Mouse (Mus musculus): Measurements from ENCODE around the gene Cse1l. TPM values are rescaled to one million over a fixed set of nuclear protein-coding genes. Genes with fewer than 3 reads are reported as not detected.
A peak's percentile ranks its signal among the peaks of the same experiment; 100 is the strongest.

Cse1l gene
- total RNA-seq (2021): 10 to 100 TPM; 65.3 to 74.1 TPM
- long read RNA-seq, experiment 1, transcript Cse1l-201 (25 exons, 3,641 nt): major isoform, 8 of 9 reads
- long read RNA-seq, experiment 1, partial matches to known transcripts: 0 of 9 reads
- long read RNA-seq, experiment 1, other reads (novel, unspliced or antisense): 1 of 9 reads
- long read RNA-seq, experiment 2, transcript Cse1l-201 (25 exons, 3,641 nt): major isoform, 32 of 36 reads
- long read RNA-seq, experiment 2, partial matches to known transcripts: 1 of 36 reads
- long read RNA-seq, experiment 2, other reads (novel, unspliced or antisense): 3 of 36 reads

- DNase-seq (ENCODE audit: low spot score in 2 of 2): peak; percentile 98
Observed at GRCm38 (mm10) chr2:166905711-166906522, at the start of gene Cse1l. Gene Cse1l, plus strand, starts transcription at chr2:166906040.

GRCm38 (mm10) chr2:166856366-166856765, 49.5 kb upstream of the Cse1l start:
- no peak for DNase-seq (ENCODE audit: low spot score in 2 of 2)

GRCm38 (mm10) chr2:166857118-166857517, 48.7 kb upstream of the Cse1l start:
- no peak for DNase-seq (ENCODE audit: low spot score in 2 of 2)

- no peak for DNase-seq (ENCODE audit: low spot score in 2 of 2)
Observed at GRCm38 (mm10) chr2:166859214-166859613, 46.6 kb upstream of the Cse1l start.

GRCm38 (mm10) chr2:166862505-166862904, 43.3 kb upstream of the Cse1l start:
- DNase-seq (ENCODE audit: low spot score in 2 of 2): no peak

- DNase-seq (ENCODE audit: low spot score in 2 of 2): no peak
Observed at GRCm38 (mm10) chr2:166865476-166865875, 40.4 kb upstream of the Cse1l start.

GRCm38 (mm10) chr2:166870271-166870865, 35.5 kb upstream of the Cse1l start:
- DNase-seq (ENCODE audit: low spot score in 2 of 2): no peak

GRCm38 (mm10) chr2:166870899-166871298, 34.9 kb upstream of the Cse1l start:
- no peak for DNase-seq (ENCODE audit: low spot score in 2 of 2)

- DNase-seq (ENCODE audit: low spot score in 2 of 2): no peak
Observed at GRCm38 (mm10) chr2:166874675-166875280, 31.1 kb upstream of the Cse1l start.

- no peak for DNase-seq (ENCODE audit: low spot score in 2 of 2)
Observed at GRCm38 (mm10) chr2:166875561-166875960, 30.3 kb upstream of the Cse1l start.

- no peak for DNase-seq (ENCODE audit: low spot score in 2 of 2)
Observed at GRCm38 (mm10) chr2:166876331-166876730, 29.5 kb upstream of the Cse1l start.

GRCm38 (mm10) chr2:166885066-166885465, 20.8 kb upstream of the Cse1l start:
- no peak for DNase-seq (ENCODE audit: low spot score in 2 of 2)

GRCm38 (mm10) chr2:166885619-166886018, 20.2 kb upstream of the Cse1l start:
- no peak for DNase-seq (ENCODE audit: low spot score in 2 of 2)

- no peak for DNase-seq (ENCODE audit: low spot score in 2 of 2)
Observed at GRCm38 (mm10) chr2:166886231-166886630, 19.6 kb upstream of the Cse1l start.

- DNase-seq (ENCODE audit: low spot score in 2 of 2): no peak
Observed at GRCm38 (mm10) chr2:166887816-166888215, 18.0 kb upstream of the Cse1l start.

GRCm38 (mm10) chr2:166891366-166891880, 14.4 kb upstream of the Cse1l start:
- no peak for DNase-seq (ENCODE audit: low spot score in 2 of 2)

- DNase-seq (ENCODE audit: low spot score in 2 of 2): no peak
Observed at GRCm38 (mm10) chr2:166892158-166892680, 13.6 kb upstream of the Cse1l start.

GRCm38 (mm10) chr2:166893036-166893435, 12.8 kb upstream of the Cse1l start:
- no peak for DNase-seq (ENCODE audit: low spot score in 2 of 2)

GRCm38 (mm10) chr2:166896368-166896767, 9.5 kb upstream of the Cse1l start:
- DNase-seq (ENCODE audit: low spot score in 2 of 2): no peak

GRCm38 (mm10) chr2:166896974-166897373, 8.9 kb upstream of the Cse1l start:
- DNase-seq (ENCODE audit: low spot score in 2 of 2): no peak

- DNase-seq (ENCODE audit: low spot score in 2 of 2): no peak
Observed at GRCm38 (mm10) chr2:166899161-166899560, 6.7 kb upstream of the Cse1l start.

All from adrenal gland, postnatal 4 days (tissue).